Mouse (Mus musculus): ENCODE measurements at regions not wholly inside any gene's neighbourhood (a gene's known extent, or its start where the extent isn't known, plus 50 kb on each side); places are given as distances from the start of the nearest gene placed in this dataset.

- ATAC-seq (replicated peaks; ENCODE audit: low FRiP score, poor library complexity, severe bottlenecking): no peak
Measured at GRCm38 (mm10) chr9:113499246-113499645, 208.8 kb downstream of the Pdcd6ip start.

GRCm38 (mm10) chr9:113496176-113496732 lies 211.8 kb downstream of the Pdcd6ip start:
- no peak for ATAC-seq (replicated peaks; ENCODE audit: low FRiP score, poor library complexity, severe bottlenecking)

- no peak for ATAC-seq (replicated peaks; ENCODE audit: low FRiP score, poor library complexity, severe bottlenecking)
Measured at GRCm38 (mm10) chr9:113488651-113489050, 219.4 kb downstream of the Pdcd6ip start.

GRCm38 (mm10) chr9:113486494-113487081 lies 221.5 kb downstream of the Pdcd6ip start:
- ATAC-seq (replicated peaks; ENCODE audit: low FRiP score, poor library complexity, severe bottlenecking): no peak

GRCm38 (mm10) chr9:113479897-113480296 lies 228.2 kb downstream of the Pdcd6ip start:
- no peak for ATAC-seq (replicated peaks; ENCODE audit: low FRiP score, poor library complexity, severe bottlenecking)

GRCm38 (mm10) chr9:113478761-113479265 lies 229.2 kb downstream of the Pdcd6ip start:
- no peak for ATAC-seq (replicated peaks; ENCODE audit: low FRiP score, poor library complexity, severe bottlenecking)

GRCm38 (mm10) chr9:113471781-113472180 lies 236.3 kb downstream of the Pdcd6ip start:
- ATAC-seq (replicated peaks; ENCODE audit: low FRiP score, poor library complexity, severe bottlenecking): no peak

- ATAC-seq (replicated peaks; ENCODE audit: low FRiP score, poor library complexity, severe bottlenecking): no peak
Measured at GRCm38 (mm10) chr9:113462888-113463287, 245.2 kb downstream of the Pdcd6ip start.

- no peak for ATAC-seq (replicated peaks; ENCODE audit: low FRiP score, poor library complexity, severe bottlenecking)
Measured at GRCm38 (mm10) chr9:113462267-113462887, 245.7 kb downstream of the Pdcd6ip start.

GRCm38 (mm10) chr9:113459885-113460284 lies 248.2 kb downstream of the Pdcd6ip start:
- ATAC-seq (replicated peaks; ENCODE audit: low FRiP score, poor library complexity, severe bottlenecking): no peak

GRCm38 (mm10) chr9:113459221-113459620 lies 248.8 kb downstream of the Pdcd6ip start:
- no peak for ATAC-seq (replicated peaks; ENCODE audit: low FRiP score, poor library complexity, severe bottlenecking)

- ATAC-seq (replicated peaks; ENCODE audit: low FRiP score, poor library complexity, severe bottlenecking): no peak
Measured at GRCm38 (mm10) chr9:113458741-113459154, 249.3 kb downstream of the Pdcd6ip start.

GRCm38 (mm10) chr9:113457169-113457850 lies 250.7 kb downstream of the Pdcd6ip start:
- ATAC-seq (replicated peaks; ENCODE audit: low FRiP score, poor library complexity, severe bottlenecking): no peak

- ATAC-seq (replicated peaks; ENCODE audit: low FRiP score, poor library complexity, severe bottlenecking): no peak
Measured at GRCm38 (mm10) chr9:113455577-113455976, 252.5 kb downstream of the Pdcd6ip start.

- no peak for ATAC-seq (replicated peaks; ENCODE audit: low FRiP score, poor library complexity, severe bottlenecking)
Measured at GRCm38 (mm10) chr9:113453231-113453630, 254.8 kb downstream of the Pdcd6ip start.

- ATAC-seq (replicated peaks; ENCODE audit: low FRiP score, poor library complexity, severe bottlenecking): no peak
Measured at GRCm38 (mm10) chr9:113441770-113442411, 266.2 kb downstream of the Pdcd6ip start.

GRCm38 (mm10) chr9:113438394-113438793 lies 269.7 kb downstream of the Pdcd6ip start:
- no peak for ATAC-seq (replicated peaks; ENCODE audit: low FRiP score, poor library complexity, severe bottlenecking)

GRCm38 (mm10) chr9:113435921-113436320 lies 272.1 kb downstream of the Pdcd6ip start:
- no peak for ATAC-seq (replicated peaks; ENCODE audit: low FRiP score, poor library complexity, severe bottlenecking)

GRCm38 (mm10) chr9:113433424-113433823 lies 274.6 kb downstream of the Pdcd6ip start:
- ATAC-seq (replicated peaks; ENCODE audit: low FRiP score, poor library complexity, severe bottlenecking): no peak

- no peak for ATAC-seq (replicated peaks; ENCODE audit: low FRiP score, poor library complexity, severe bottlenecking)
Measured at GRCm38 (mm10) chr9:113432601-113433179, 275.4 kb downstream of the Pdcd6ip start.
